Mouse (Mus musculus) inflammation-experienced regulatory T-cells, adult 6 months (primary cell): ENCODE results near the gene Nhlrc2. TPM values are rescaled to one million over a fixed set of nuclear protein-coding genes. Genes with fewer than 3 reads are reported as not detected.
"Not testable (repeated sequence)": the region's sequence is repeated elsewhere in the genome, so short reads cannot be mapped to it uniquely, and the experiment has no call there.

Experiments used
- ATAC-seq: one replicate; pipeline ENCODE4 v1.8.0; 2017
- polyA plus RNA-seq, 3 experiments: library from polyadenylated mRNA; unstranded; fragments of 100-300 nt; shearing (Covaris generic); gene quantifications; one replicate each; pipeline ENCODE4 v1.2.1; 2017

Nhlrc2 gene
- 1 to 10 TPM; 5.7 to 8.1 (median 7.1) TPM for polyA plus RNA-seq

DNA sequence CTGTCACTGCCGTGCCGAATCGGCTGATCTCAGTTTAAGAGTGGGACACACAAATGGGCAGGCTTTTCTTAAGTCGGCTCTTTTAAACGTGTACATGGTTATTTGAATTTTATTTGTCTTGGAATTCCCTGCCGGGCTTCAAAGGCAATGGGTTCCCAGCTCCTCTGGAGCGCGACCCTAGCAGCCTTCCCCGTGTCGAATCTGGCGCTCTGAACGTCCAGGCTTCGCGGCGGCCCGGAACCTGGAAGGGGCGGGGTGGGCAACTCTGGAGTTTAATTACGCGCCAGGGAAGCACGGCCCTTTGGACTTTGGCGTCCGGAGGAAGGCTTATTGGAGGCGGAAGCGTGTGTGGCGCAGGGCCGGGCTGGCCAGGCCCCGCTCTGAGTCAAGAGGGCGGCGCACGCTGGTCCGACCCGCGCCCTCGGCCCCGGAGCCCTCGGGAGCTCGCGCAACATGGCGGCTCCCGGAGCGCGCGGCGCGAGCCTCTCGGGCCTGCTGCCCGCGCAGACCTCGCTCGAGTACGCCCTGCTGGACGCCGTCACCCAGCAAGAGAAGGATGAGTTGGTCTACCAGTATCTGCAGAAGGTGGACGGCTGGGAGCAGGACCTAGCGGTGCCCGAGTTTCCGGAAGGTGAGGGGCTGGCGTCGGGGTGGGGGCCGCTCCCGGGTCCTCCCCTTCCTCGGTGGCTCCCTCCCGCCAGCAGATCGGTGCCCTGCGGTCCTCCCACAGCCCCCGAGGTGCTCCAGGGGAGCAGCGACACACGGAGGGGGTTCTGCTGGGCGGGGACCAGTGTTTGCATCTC, at the start of gene Nhlrc2:
Gene Nhlrc2 (plus strand): TSS at position 32 of the 803 bp plus-strand sequence.
- peak; percentile 63 for ATAC-seq

DNA sequence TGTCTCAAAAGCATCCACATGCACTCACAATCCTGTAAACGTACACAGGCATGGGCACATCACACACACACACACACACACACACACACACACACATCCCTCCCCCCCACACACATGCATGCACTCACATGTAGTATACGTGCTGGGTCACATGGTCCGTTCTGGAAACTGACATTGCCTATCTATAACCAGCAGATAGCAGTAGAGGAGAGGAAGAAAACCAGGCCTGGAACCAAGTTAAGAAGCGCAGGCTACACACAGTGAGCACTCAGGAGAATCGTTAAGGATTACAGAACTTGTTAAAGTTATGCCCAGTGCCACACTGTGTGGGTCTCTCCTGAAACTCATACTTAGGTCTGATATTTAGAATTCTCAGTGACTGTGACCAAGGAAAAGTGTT, 45.0 kb upstream of the Nhlrc2 start:
- peak; percentile 35 for ATAC-seq

DNA sequence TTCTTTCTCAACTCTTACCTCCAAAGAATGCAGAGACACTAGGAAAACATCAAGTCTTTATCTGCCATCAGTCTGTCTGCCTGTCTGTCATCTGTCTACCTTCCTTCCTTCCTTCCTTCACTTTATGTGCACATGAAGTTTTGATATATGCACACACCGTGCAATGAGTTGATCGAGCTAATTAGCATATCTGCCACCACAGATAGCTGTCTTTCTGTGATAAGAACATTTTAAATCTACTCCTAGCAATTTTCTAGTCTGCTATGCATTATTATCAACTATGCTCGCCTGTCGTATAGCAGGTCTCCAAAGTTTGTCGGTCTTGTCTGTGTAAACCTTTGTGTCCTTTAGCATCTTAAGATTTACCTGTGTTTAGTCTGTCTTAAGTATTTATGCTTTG, 44.5 kb upstream of the Nhlrc2 start:
- not testable (repeated sequence) for ATAC-seq

DNA sequence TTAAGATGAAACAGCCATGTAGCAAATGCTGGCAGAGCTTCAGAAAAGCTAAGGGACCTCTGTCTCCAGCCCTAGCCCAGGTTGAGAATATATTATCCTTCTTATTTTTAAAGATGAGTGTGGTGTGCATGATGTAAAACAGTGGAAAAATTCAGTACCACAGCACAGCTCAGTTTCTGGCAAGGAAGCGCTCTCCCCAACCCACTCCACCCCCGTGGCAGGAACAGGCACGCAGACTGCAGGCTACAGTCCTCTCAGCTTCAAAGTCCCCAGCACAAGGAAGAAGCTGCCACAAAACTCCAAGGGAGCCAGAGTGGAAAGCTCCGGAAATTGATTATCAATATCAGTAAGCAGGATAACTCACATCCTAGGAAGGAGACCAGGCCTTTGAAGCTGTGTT, 36.9 kb upstream of the Nhlrc2 start:
- not testable (repeated sequence) for ATAC-seq

DNA sequence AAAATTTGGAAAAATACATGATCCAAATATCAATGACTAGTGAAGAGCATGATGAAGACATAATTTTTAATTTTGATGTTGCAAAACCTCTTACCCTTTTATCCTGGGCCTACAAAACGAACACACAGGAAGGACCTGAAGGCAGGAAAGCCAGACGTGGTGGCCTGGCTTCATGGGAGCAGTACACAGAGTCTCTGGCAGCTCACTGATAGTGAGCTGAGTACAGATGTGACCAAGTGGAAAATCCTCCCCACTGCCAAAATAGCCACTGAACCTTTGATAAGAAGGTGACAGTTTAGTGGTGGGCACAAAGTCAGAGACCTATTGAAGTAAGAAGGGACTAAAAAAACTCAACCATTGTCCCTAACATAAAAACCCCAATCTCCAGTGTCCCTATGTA, 34.5 kb upstream of the Nhlrc2 start:
- ATAC-seq: not testable (repeated sequence)

DNA sequence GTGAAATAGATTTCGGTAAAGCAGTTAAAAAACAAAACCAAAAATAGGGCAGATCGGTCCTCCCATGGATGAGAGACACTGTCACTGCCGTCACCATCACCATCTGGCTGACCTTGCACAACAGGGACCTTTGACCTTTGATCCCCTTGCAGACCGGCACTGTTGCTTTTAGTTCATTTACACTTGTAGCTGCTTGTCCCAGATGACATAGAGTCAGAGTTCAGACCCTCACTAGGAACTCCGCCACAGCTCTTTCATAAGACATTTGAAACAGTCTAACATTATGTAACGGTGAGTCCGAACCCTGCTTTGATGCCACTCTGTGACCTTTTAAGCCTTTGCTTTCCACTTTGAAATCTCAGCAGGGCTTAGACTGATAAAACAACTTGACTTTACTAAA, 28.7 kb upstream of the Nhlrc2 start:
- ATAC-seq: not testable (repeated sequence)

DNA sequence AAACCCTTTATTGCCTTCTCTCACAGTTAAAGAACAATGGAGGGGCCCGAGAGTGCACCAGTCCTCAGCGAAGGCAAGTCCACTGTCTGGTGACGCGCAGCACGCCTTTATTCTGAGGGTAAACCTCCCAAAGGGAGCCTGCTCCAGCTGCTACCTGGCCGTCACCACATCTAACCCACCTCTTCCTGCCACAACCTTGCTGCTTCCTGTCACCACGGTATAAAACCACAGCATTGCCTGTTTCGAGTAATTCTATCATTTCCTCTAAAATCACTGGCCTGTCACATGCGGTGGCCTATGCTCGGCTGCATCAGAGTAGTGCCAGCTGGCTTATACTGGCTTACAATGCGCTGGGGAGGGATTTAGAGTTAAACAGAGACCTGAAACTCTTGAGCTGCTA, 17.5 kb upstream of the Nhlrc2 start:
- peak; percentile 97 for ATAC-seq

DNA sequence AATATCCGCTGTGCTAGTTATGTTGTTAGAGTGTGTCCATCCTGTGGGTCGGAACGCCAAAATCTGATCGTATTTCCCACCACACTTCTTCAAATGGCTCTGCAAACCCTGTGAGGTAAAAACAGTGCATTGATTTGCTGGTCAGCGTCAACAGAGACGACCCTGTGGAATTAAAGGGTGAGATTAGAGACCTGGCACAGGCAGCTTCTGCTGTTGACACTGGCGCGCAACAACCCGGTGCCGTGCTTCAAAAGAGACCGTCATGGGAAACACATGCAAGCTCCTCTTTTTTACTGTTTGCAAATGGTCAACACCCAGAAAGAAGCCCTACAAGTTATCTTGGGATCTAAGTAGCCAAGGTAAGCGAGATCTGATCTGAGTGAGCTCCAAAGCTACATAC, 16.8 kb upstream of the Nhlrc2 start:
- ATAC-seq: no peak

DNA sequence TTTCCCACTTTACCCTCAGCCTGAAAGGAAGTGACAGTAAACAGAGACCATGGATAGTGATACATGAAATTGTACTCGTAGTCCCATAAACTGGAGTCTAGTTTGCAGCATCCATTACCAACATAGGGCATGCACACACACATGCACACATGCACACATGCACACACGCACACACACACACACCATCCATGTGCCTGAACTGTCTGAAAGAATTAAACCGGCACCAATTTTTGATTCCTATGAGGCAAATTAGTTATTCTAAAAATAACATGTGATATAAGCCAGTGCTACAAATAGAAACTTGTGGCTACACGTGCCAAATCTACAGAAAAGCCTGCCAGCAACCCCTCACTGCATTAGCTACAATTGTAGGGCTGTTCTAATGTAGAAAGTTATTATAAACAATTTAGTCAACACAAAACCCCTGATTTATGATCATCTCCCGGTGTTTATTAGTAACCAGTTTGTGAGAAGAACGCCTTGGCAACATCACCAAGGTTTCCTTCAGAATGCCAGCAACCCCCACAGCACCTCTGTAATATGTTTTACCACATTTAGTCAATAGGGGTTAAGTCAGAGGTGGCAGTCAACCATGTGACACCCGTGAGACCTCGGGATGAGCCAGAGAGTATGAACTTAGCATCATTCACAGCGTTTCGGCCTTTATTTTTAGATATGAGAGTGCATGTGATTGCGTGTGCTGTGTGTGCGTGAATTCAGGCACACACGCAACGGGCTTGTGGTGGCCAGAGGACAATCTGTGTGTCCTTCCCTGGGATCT, 14.6 kb upstream of the Nhlrc2 start:
- ATAC-seq: no peak

DNA sequence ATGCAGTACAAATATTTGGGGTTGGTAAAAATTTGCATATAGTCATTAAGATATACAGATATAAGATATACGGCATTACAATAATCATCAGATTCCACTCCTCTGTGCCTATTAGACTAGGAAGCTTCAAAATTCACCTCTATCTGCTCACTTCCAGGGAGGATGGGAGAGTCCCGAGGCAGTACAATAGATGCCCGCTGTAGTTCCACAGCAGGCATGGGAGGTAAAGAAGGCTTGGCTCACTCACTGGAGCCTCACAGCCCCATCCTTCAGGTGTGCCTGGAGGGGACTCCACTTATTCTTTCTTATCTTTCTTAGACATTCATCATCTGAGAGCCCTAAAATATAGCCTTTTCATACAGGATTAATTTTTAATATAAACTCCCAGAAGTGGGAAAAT, 13.7 kb upstream of the Nhlrc2 start:
- no peak for ATAC-seq

DNA sequence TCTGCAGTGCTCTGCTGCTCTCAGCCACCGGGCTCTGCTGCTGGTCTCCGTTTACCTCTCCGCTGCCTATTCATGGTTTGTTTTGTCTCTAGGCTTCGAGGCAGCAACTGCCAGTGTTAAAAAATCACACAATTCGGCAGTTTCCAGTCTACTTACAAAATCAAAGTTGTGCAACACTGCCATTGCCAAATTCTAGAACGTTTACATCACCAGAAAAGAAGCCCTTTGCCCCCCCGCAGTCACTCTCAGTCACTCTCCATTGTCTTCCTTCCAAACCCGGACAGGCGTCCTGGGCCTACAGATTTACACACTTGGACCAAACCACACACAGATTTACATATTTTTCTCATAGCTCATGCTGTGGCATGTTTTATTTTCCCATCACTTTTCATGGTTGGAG, 13.0 kb upstream of the Nhlrc2 start:
- no peak for ATAC-seq

DNA sequence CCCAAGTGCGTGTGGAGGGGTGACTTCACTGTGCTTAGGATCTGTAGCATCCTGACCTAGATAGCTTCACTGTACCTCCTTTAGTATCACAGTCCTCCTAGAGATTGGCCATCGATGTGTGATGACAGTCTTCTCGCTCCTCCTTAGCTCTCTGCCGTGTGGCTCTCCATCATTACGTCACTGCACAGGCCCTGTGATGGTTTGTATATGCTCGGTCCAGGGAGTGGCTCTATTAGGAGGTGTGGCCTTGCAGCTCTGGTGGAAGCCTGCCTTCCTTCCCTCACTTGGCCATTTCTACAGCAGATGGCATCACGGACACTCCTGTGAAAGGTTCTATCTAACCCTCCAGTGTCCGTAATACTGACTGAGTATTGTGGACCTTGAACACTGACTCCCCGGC, 12.3 kb upstream of the Nhlrc2 start:
- ATAC-seq: no peak

DNA sequence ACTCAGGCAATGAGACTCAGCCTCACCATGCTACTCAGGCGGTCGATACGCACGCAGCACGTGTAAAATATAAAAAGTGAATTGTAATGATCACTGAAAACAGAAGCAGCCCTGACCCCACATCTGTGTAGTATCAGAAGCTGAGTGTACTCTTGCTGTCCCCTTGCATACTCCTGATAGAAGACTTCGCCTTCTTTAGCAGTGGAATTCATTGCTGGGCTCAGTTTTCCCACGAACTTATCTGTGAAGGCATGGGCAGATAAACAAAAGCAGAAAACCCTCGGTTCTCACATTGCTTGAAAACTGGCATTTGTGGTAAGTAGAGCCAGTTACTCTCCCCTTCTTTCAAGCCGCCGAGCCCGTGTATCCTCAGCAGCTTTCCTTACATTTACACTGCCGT, 4.7 kb upstream of the Nhlrc2 start:
- ATAC-seq: no peak

DNA sequence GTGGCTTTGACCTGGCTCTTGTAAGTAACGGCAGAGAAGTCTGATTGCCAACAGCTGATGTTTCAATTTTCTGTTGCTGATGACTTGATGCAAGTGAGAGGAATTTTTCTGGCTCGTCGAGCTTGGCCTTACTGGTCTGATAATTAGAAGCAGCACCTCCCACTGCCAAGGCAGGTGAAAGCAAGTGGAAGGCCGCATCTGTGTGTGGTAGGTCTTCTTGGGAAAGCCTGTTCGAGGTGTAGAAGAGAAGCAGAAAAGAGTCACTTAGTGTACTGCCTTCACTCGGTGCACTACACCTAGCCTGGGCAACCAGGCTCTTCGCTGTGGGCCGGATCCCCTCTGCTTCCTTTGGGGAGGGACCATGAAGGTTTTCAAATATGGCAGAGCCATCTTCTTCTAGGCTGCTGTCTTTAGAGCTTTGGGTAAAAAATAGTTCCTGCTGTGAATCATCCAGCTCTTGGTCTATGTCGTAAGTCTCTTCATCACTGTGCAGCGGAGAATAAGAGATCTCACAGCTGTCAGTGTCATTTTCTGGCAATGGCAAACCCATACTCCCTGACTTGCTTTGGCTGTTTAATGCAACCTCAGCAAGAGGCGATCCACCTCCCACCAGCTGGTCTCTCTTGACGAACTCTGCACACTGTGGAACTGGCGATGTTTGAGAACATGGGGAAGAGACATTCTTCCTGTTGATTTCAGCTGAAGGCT, 3.2 kb upstream of the Nhlrc2 start:
- no peak for ATAC-seq

DNA sequence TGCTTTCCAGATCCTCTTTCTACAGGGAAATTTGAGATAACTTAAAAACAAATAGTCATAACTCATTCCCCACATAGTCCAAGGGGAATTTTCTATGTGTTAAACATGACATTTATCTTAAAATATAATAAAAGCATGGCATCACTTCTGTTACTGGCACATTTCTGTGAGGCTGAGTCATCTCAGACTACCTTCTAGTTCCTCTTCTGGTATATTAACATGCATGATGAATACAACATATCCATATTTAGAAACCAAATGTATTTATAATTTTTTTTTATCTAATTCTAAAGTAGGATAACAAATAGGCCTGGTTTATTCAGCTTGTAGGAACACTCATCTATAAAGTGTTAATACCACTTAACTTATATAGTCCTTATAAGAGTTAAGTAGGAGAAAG, 2.0 kb upstream of the Nhlrc2 start:
- no peak for ATAC-seq

DNA sequence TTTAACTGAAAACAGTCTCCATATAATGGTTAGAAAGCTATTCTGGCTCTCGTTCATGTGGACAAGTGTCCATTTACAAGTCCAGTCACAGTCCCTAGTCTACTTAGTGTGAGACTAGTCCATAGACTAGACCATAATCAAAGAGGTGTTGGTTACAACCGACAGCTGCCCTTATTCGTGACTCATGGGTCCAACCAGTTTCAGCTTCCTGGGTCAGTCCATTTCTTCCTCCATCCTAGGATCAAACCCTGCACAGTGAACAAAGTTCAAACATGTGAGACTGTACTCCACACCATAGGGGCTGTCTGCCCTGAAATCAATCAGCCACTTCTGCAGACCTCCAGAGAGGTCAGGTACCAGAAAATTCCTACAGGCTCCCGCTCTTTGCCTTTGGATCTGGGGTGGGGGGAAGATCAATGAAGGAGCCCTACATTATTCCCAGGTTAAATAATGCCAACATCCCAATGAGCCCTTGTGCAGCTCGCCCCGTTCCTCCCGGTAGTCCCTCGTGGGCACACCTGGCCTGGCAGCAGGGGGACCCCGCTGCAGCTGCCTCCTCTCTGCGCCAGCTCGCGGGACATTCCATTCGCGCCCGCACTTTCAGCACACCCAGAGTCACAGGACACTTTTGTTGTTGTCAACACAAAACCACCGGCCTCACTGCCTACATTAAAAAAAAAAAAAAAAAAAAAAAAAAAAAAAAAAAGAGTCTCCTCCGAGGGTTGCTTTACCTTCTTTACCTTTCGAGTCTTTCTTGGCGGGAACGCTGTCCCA, 418 bp upstream of the Nhlrc2 start, which contains the start of gene Dclre1a:
Gene Dclre1a (minus strand): TSS at position 767 of the 774 bp plus-strand sequence.
- ATAC-seq: peak; percentile 78

DNA sequence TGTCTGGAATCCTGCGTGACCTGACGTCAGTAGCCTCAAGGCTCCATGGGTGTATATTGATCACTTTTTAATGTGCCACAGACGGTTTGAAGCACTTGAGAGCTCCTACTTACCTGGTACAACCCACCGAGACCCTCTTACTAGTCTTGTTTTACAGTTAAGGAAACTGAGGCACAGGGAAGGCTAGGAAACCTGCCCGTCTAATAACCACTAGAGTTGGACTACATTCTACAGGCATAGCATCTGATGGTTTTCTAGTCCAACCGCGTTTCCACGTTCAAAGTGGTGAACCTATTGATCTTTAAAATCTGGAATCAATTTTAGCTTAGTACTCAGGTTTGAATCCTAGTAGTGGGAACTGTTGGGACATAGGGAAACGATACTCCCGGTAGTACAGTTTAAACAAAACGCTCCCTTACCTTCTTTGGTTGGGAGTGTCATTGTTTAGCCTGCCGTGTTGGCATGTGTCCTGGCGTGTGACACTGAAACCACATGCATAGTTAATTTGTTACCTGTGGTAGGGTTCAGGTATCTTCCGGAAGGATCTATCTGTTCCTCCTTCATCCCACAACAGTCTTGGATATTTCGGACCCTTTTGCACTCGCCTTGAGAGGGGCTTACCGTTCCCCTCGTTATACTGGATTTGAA, 1.1 kb downstream of the Nhlrc2 start:
- peak; percentile 50 for ATAC-seq

DNA sequence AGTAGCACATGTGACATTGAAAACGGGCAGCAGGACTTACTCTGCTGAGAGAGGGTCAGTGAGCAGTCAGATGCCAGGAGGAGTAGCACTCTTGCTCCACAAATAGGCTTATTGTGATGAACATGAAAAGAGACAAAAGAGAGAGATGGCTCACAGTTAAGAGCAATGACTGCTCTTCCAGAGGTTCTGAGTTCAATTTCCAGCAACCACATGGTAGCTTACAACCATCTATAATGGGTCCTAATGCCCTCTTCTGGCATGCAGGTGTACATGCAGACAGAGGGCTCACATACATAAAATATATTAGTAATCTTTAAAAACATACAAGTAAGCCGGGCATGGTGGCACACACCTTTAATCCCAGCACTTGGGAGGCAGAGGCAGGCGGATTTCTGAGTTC, 5.1 kb downstream of the Nhlrc2 start:
- no peak for ATAC-seq

DNA sequence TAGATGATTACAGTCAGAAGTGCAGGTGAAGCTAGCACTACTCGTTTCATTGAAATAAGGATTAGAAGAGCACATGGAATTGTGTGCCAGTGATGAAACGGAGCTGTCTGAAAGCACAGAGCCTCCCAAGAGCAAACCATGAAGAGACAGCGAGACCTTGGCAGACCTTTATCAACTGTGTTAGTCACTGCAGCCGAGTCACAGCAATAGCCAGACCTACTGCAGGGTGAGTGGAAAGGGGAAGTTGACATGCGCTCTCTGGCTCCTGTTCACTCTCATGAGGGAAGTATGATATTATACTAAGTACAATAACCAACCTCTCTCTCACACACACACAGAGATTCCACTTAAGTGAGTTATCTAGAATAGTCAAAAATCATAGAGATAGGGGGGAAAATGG, 7.9 kb downstream of the Nhlrc2 start:
- no peak for ATAC-seq

DNA sequence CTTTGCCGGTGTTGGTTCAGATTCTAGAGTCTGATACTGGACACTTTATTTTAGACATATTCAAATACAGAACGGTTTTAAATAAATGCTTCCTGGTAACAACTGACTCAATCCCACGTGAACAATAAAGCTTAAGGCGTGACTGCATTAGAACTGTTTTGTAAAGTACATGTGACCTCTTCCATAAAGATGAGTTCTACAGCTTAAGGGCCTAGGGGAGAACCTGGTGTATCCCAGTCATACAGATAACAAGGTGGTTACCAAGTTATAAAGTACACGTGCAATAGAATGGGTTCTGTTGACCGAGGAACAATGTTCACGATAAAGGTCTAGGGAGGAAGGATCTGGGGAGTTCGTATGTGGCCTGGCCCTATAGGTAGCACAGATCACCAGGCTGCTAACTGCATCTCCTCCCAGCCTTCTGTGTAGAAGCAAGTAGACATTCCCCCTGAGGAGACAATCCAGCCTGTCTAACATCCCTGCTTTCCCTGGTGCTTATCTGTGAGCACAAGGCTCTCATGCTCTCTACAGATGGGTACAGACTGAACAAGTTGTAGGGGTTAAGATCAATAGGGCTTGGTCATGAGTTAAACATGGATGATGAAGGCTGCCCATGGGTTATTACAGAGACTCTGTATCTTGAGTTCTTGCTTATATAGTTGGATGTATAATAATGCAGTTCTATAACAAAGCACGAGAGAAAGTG, 14.5 kb downstream of the Nhlrc2 start:
- no peak for ATAC-seq

DNA sequence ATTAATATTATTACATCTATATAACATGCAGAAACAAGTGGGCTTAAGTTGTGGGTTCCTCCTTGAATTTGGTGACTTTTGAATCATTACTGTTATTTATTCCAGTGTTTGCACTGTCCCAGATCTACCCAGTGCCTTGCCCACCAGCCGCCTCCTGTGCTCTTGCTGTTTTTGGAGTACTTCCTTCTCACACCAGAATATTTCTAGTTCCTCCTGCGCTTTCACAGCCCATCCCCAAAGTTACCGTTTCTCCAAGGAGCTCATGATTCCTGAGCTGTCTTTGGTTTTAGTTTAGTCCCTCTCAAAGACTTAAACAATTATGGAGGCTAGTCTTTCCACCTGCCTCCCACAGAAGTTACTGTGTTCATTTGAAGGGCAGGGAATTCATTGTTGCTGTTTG, 15.4 kb downstream of the Nhlrc2 start:
- ATAC-seq: no peak
